Mouse (Mus musculus): Measurements from ENCODE around the gene Sec1.

GRCm38 (mm10) chr7:45712022-45712757 is 18.0 kb upstream of the Sec1 start:
- no peak for TF ChIP-seq CTCF (IDR thresholded peaks at IDR 0.05; ENCODE audit: low read depth)
- no peak for TF ChIP-seq EP300 (IDR thresholded peaks at IDR 0.05; ENCODE audit: low read depth)
